Mouse (Mus musculus) G1E (cell line): ENCODE measurements around the gene Ush1c.

Source experiments
- CTCF ChIP-seq: IDR thresholded peaks from 2 replicates; pipeline ENCODE4 v1.5.1; 2012; ENCODE audit warnings: low read depth, low read length, inconsistent platforms, mixed read lengths
- GATA1 ChIP-seq: IDR thresholded peaks from 2 replicates; pipeline ENCODE4 v1.6.1; 2012; ENCODE audit warnings: borderline replicate concordance, low read length, inconsistent platforms, mixed read lengths
- TAL1 ChIP-seq: conservative IDR thresholded peaks from 2 replicates; pipeline ENCODE4 v1.6.1; 2012; ENCODE audit warnings: low read depth, low read length, inconsistent platforms, mixed read lengths

- TF ChIP-seq CTCF (no peak), GATA1 (no peak), TAL1 (no peak)
These were observed 13.5 kb upstream of the Ush1c start for GRCm38 (mm10) chr7:46251841-46252240.
